Mouse (Mus musculus) urinary bladder, postnatal 14 days (tissue): ENCODE results near the gene Slamf1.
"Not testable (repeated sequence)": the region's sequence is repeated elsewhere in the genome, so short reads cannot be mapped to it uniquely, and the experiment has no call there.

Experiments used
- DNase-seq: peaks from one replicate; pipeline ENCODE4 v3.0.0; 2021; ENCODE audit warnings: low spot score

Gene Slamf1

DNA sequence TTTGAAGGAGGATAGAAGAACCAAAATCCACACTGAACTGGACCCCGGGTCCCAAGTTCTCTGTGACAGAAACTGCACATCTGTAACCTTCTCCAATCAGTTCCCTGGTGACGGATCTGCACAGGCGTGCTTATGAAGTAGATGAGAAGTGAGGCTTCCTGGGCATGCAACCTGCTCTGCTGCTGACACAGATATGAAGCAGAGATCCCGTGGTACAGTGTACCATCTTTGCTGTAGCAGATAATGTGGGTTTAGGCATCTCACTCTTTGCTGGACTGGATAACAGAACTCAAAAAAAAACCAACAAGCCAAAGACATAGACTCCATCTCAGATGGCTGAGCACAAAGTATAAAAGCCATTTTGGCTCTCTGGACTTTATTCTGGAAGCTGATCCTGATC is 32.7 kb downstream of the Slamf1 start:
- DNase-seq = no peak

DNA sequence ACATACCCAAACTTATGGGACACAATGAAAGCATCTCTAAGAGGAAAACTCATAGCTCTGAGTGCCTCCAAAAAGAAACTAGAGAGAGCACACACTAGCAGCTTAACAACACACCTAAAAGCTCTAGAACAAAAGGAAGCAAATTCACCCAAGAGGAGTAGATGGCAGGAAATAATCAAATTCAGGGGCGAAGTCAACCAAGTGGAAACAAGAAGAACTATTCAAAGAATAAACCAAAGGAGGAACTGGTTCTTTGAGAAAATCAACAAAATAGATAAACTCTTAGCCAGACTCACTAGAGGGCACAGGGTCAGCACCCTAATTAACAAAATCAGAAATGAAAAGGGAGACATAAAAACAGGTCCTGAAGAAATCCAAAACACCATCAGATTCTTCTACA is 44.1 kb downstream of the Slamf1 start:
- DNase-seq = not testable (repeated sequence)

DNA sequence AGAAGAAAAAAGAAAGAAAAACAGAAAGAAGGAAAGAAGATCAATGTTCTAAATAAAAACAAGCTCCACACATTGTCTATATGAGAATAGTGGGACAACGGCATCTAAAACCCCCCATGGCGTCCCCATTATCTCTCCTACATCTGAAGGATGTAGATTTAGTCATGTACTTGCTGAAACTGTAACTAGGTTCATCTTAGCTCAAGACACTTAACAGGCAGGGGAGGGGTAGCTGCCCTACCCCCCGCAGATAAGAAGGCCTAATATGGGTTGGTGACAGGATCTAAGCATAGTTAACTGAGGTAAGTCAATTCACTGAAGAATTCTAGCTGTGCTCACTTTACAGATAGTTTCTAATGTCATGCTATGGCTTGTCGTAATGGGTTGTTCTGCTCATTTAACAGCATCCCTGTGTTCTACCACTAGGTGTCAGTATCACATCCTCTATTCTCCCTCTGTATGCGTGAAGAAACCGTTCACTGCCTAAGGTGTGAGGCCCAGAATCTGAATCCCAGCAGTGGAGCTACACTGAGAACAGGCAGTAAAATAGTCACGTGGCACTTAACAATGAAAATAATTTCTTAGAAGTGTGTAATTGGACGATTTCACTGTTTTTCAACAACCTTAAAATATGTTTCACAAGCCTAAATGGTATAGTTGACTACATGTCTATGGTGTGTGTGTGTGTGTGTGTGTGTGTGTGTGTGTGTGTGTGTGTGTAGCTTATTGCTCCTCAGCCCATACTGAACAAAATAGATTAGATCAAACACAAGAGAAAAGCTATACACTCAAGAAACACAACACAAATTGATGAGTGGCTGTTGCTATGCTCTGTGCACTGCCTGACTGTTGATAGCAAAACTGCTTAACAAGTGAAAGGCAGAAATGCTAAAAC is 48.9 kb downstream of the Slamf1 start:
- DNase-seq = no peak

DNA sequence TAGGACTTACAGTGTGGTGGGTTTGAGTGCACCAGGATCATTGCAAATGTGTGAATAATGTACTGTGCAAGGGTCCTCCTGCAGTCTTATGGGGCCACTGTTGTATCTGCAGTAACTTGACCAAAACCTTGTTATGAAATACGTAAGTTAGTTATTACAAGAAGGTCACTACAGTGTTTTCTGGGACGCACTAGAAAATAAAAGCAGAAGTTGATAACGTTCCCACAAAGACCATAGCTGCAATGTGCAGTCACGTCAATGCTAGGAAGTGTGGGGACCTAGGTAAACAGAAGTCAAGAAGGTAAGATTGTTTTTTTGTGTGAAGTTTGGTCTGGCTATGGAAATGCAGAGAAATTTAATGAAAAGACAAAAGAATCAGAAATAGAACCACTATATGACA is 50.1 kb downstream of the Slamf1 start:
- no peak for DNase-seq

DNA sequence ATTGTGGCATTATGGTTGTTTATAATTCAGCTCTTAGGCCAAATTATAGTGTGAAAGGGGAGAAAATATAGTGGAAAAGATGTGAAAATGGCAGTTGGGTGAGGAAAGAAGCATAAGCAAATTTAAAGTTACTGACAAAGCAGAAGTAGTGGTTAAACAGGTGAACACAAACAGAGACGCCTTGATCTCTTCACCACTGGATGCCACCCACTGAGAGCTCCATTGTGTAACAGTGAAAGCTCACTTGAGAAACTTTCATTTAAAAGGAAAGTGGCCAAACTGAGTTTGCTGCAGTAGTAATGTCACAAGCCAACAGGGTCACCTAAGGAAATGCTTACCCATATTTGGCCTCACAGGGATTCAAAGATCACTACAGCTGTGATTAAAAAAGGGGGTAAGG is 54.4 kb downstream of the Slamf1 start:
- DNase-seq = no peak

DNA sequence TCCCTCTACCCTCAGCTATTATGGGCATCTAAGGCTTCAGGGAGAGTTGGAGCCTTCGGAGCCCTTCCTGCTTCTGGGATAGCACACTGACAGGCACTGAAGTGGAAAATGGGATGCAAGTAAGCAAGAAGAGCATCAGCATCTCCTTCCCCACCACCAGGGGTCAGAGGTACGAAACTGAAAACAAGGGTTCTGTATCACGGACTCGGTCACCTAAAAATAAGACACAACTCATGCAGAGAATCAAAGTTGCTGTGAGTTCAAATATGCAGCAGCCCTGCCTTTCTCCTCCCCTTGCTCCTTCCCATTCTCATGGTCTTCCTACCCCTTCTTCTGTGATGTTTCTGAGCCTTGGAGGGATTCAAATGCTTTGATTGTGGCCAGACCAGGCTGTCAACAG is 58.5 kb downstream of the Slamf1 start:
- DNase-seq = no peak

DNA sequence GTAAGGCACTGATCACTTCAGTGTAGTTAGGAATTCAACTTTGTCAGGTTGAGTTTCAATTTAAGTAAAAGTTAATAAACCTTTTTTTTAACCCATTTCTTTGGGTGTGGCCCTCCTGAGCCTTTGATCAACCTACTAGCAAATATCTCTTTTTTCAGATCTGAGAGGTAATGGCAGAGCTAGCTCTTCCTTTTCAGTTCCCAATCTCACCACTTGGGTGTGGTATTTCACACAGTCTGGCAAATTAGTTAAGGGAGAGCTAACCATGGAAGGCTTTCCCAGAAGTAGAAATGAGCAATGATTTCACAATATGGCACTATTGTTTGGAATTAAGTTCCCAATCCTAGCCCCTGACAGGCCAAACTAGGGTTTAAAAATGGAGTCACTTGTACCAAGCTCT is 59.2 kb downstream of the Slamf1 start:
- no peak for DNase-seq

DNA sequence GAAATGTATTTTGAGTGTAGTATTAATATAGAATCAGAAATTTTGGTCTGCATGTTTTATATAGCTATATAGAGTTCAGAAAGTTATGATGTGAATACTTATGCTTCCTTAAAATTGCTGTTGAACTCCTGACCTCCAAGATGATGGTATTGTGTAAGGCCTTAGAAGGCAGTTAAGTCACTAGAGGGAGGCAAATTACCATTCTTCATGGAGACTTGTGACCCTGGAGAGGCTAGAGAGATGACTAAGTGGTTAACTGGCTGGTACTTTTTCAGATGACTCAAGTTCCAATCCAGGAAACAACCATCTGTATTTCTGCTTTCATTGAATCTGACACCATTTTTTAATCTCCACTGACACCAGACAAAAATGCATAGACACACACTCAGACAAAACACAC is 60.7 kb downstream of the Slamf1 start:
- no peak for DNase-seq

DNA sequence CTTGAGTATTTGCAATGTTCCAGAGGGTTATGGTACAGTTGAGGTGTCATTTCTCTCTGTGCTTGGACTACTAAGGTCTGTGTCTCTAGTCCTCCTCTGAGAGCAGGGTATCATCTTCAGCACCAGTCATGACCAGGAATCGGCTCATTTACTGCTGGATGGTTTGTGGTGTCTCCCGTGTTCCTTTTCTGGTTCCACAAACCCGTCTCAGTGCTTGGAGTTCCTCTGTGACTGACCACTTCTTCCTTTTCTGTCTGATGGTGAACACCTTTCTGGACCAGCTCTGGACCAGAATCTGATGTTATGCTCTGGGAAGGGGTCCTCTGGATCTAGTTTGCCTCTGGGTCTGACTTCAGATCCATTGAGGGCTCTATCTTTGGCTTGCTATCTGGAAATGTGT is 72.6 kb downstream of the Slamf1 start, which contains the start of gene Cd84:
Gene Cd84 (plus strand): TSS at position 210 of the 400 bp plus-strand sequence.
- DNase-seq = no peak

DNA sequence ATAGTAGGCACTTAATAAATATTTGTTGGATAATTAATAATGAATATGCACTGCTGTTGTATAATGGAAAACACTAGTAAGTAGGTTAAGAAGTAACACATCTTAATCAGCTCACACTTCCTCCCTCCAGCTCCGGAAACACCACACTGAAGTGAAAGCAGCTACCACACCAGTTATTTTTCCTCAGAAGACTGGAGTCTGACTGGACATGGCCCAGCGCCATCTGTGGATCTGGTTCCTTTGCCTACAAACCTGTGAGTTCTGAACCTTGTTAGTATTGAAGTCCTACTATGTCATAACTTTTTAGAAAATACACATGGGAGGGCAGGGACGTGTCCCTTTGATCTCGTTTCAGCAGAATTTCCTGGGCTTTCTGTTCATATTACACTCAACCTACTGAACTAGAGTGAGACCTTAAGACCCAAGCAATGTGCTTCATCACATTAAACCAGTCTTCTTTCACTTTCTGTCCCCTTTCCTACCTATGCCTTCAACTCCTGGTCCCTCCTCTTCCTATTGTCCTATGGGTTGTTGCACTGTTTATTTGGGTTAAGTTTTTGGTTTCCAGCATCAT is 73.6 kb downstream of the Slamf1 start:
- DNase-seq = no peak

DNA sequence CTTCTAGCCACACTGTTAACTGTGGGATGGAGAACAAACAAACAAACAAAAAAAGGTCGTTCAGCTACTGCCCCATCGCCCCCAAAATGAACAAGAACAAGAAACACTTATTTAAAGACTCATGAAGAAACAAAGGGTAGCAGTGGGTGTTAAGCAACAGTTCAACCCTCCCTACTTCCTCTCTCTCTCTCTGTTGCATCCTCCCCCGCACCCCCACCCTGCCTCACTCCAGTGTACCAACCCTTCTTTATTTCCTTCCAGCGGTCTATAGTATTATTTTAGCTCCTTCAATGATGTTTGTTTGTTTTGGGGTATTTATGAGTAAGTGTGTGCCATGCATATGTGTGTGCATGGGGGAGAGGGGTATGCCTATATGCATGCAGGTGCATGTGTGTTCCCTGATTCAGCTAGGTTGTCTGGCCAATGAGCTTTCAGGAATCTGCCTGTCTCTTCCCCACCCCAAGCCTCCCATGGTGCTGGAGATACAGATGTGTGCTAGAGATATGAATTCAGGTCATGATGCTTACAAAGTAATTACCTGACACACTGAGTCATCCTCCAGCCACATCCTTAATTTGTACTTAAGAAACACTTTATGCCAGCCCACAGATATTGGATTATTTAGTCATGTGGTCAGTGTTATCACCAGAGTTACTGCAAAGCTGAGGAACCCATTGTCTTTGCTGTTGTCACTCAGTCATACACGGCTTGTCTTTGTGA is 78.3 kb downstream of the Slamf1 start:
- DNase-seq = no peak

DNA sequence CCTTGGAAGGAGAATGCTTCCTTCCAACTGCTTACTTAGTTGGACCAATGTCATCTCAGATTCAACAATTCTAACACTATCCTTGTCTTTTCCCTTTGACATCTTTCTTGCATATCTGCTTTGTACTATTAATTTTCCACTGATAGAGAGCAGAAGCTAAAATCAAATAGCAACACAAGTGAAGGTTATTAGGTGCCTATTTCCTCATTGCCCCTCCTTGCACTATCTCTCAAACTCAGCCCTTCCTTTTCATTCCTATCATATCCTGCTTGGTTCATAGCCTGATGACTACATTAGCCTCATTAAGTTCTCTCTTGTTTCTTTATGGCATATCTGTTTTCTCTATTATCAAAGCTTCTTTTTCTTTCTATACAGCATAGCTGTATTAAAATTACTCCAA is 81.3 kb downstream of the Slamf1 start:
- no peak for DNase-seq

DNA sequence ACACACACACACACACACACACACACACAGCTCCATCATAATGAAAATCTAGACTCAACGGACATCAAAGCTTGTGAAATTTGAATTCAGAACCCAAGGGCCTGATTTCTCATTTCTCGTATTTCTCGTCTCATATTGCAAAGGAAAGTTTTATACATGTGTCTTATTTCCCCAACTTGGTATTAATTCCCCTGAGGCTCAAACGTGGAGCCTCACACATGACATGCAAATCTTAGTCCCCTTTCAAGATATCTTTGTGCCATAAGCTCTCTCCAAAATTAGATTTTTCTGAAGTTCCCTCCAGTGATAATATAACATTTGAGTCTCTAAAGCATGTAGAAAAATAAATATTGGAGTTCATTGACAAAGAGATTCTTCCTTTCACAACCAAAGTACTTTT is 81.8 kb downstream of the Slamf1 start:
- no peak for DNase-seq

DNA sequence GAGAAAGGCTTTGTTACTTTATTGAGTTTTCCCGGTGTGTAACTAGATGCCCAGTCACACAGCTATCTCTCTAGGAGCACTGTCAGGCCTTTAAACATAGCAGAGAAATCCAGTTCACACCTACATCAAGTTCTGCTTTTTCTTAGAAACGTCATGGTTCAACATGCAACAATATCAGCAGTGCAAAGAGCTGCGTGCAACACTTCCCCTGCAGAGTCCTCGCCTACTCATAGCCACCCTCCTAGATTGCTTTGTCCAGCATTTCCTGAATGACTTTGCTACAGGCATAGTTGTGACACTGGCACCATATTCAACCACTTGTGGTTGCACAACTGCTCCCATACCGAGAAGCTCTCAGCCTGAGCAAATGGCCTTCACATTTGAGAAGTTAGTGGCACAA is 82.5 kb downstream of the Slamf1 start:
- DNase-seq = no peak
